Mouse (Mus musculus): Measurements from ENCODE around the gene Myo16. TPM values are rescaled to one million over a fixed set of nuclear protein-coding genes. Genes with fewer than 3 reads are reported as not detected.

The Myo16 gene
- polyA plus RNA-seq, 1 experiment from 2014 or later = 0.67 TPM

- no peak overlapping the region for H3K27ac ChIP-seq
- H3K4me1 ChIP-seq = no peaks in the 10 kb centered on the region
- H3K9ac ChIP-seq = no peak overlapping the region
- no peak for ATAC-seq (ENCODE audit: borderline replicate concordance, extremely low read depth, low FRiP score, low TSS enrichment)
- WGBS = 63% methylated on average over 2 of the region's 2 CpGs
- no peaks in the 10 kb centered on the region for H3K36me3 ChIP-seq
- no peaks in the 10 kb centered on the region for H3K27me3 ChIP-seq
- H3K9me3 ChIP-seq = no peaks in the 10 kb centered on the region
- H3K4me2 ChIP-seq = no peak overlapping the region
- no peak overlapping the region for H3K4me3 ChIP-seq
Measured at GRCm38 (mm10) chr8:10394506-10394905, 240.8 kb downstream of the Myo16 start.

- ATAC-seq (ENCODE audit: borderline replicate concordance, extremely low read depth, low FRiP score, low TSS enrichment) = no peak
- H3K9ac ChIP-seq = no peak overlapping the region
- no peaks in the 10 kb centered on the region for H3K4me1 ChIP-seq
- H3K27me3 ChIP-seq = no peaks in the 10 kb centered on the region
- no peaks in the 10 kb centered on the region for H3K9me3 ChIP-seq
- WGBS = 61% methylated on average over 7 of the region's 7 CpGs
- H3K27ac ChIP-seq = no peak overlapping the region
- no peaks in the 10 kb centered on the region for H3K36me3 ChIP-seq
- H3K4me2 ChIP-seq = no peak overlapping the region
- H3K4me3 ChIP-seq = no peak overlapping the region
Measured at GRCm38 (mm10) chr8:10395146-10395545, 241.4 kb downstream of the Myo16 start.

- H3K27ac ChIP-seq = no peak overlapping the region
- no peak overlapping the region for H3K4me3 ChIP-seq
- no peaks in the 10 kb centered on the region for H3K36me3 ChIP-seq
- no peaks in the 10 kb centered on the region for H3K9me3 ChIP-seq
- no peak overlapping the region for H3K4me2 ChIP-seq
- 7% methylated on average over 4 of the region's 4 CpGs for WGBS
- H3K27me3 ChIP-seq = no peaks in the 10 kb centered on the region; the same call in 1 of the 2 replicates
- no peak overlapping the region for H3K9ac ChIP-seq
- ATAC-seq (ENCODE audit: borderline replicate concordance, extremely low read depth, low FRiP score, low TSS enrichment) = no peak
- H3K4me1 ChIP-seq = no peaks in the 10 kb centered on the region
Measured at GRCm38 (mm10) chr8:10402606-10403005, 248.9 kb downstream of the Myo16 start.

- no peaks in the 10 kb centered on the region; the same call in 1 of the 2 replicates for H3K27me3 ChIP-seq
- no peaks in the 10 kb centered on the region for H3K4me1 ChIP-seq
- 27% methylated on average over 8 of the region's 8 CpGs for WGBS
- no peak for ATAC-seq (ENCODE audit: borderline replicate concordance, extremely low read depth, low FRiP score, low TSS enrichment)
- H3K4me2 ChIP-seq = no peak overlapping the region
- H3K9me3 ChIP-seq = no peaks in the 10 kb centered on the region
- no peak overlapping the region for H3K27ac ChIP-seq
- no peak overlapping the region for H3K9ac ChIP-seq
- no peaks in the 10 kb centered on the region for H3K36me3 ChIP-seq
- H3K4me3 ChIP-seq = no peak overlapping the region
Measured at GRCm38 (mm10) chr8:10405469-10405868, 251.8 kb downstream of the Myo16 start.

- no peak overlapping the region for H3K4me2 ChIP-seq
- 84% methylated on average over 9 of the region's 9 CpGs for WGBS
Measured at GRCm38 (mm10) chr8:10409043-10409442, 255.3 kb downstream of the Myo16 start.

GRCm38 (mm10) chr8:10411511-10411910 is 257.8 kb downstream of the Myo16 start:
- Histone ChIP-seq H3K4me2 (no peak overlapping the region), H3K4me3 (no peak overlapping the region), H3K9ac (no peak overlapping the region), H3K27me3 (no peaks in the 10 kb centered on the region), H3K4me1 (peaks cover 4% of the 10 kb centered on the region; the same call in 1 of the 2 replicates), H3K9me3 (no peaks in the 10 kb centered on the region), H3K36me3 (no peaks in the 10 kb centered on the region), H3K27ac (no peak overlapping the region)
- WGBS = 69% methylated on average over 4 of the region's 4 CpGs
- no peak for ATAC-seq (ENCODE audit: borderline replicate concordance, extremely low read depth, low FRiP score, low TSS enrichment)

More at GRCm38 (mm10) chr8:10409043-10409442, 255.3 kb downstream of the Myo16 start:
- H3K4me1 ChIP-seq = no peaks in the 10 kb centered on the region
- H3K9ac ChIP-seq = no peak overlapping the region
- no peaks in the 10 kb centered on the region for H3K9me3 ChIP-seq
- ATAC-seq (ENCODE audit: borderline replicate concordance, extremely low read depth, low FRiP score, low TSS enrichment) = no peak
- H3K27me3 ChIP-seq = no peaks in the 10 kb centered on the region
- H3K36me3 ChIP-seq = no peaks in the 10 kb centered on the region
- no peak overlapping the region for H3K27ac ChIP-seq
- no peak overlapping the region for H3K4me3 ChIP-seq

GRCm38 (mm10) chr8:10413881-10414280 is 260.2 kb downstream of the Myo16 start:
- Histone ChIP-seq H3K4me3 (no peak overlapping the region), H3K4me1 (peaks cover 4% of the 10 kb centered on the region; the same call in 1 of the 2 replicates), H3K36me3 (no peaks in the 10 kb centered on the region), H3K9ac (no peak overlapping the region), H3K4me2 (no peak overlapping the region), H3K27me3 (no peaks in the 10 kb centered on the region), H3K9me3 (no peaks in the 10 kb centered on the region), H3K27ac (no peak overlapping the region)
- no peak for ATAC-seq (ENCODE audit: borderline replicate concordance, extremely low read depth, low FRiP score, low TSS enrichment)
- WGBS = 84% methylated on average over 8 of the region's 8 CpGs

- H3K9ac ChIP-seq = no peak overlapping the region
- WGBS = 18% methylated on average over 6 of the region's 6 CpGs
- no peak overlapping the region for H3K4me3 ChIP-seq
- no peaks in the 10 kb centered on the region for H3K9me3 ChIP-seq
- H3K4me1 ChIP-seq = peaks cover 4% of the 10 kb centered on the region; the same call in 1 of the 2 replicates
- no peak overlapping the region for H3K4me2 ChIP-seq
- H3K27me3 ChIP-seq = no peaks in the 10 kb centered on the region
- no peak for ATAC-seq (ENCODE audit: borderline replicate concordance, extremely low read depth, low FRiP score, low TSS enrichment)
- H3K36me3 ChIP-seq = no peaks in the 10 kb centered on the region
- no peak overlapping the region for H3K27ac ChIP-seq
Measured at GRCm38 (mm10) chr8:10414684-10415212, 261.0 kb downstream of the Myo16 start.

GRCm38 (mm10) chr8:10415288-10415687 is 261.6 kb downstream of the Myo16 start:
- no peaks in the 10 kb centered on the region for H3K36me3 ChIP-seq
- no peaks in the 10 kb centered on the region for H3K27me3 ChIP-seq
- no peak overlapping the region for H3K27ac ChIP-seq
- 29% methylated on average over 7 of the region's 7 CpGs for WGBS
- no peaks in the 10 kb centered on the region for H3K9me3 ChIP-seq
- peaks cover 4% of the 10 kb centered on the region; the same call in 1 of the 2 replicates for H3K4me1 ChIP-seq
- H3K4me2 ChIP-seq = no peak overlapping the region
- H3K4me3 ChIP-seq = no peak overlapping the region
- no peak for ATAC-seq (ENCODE audit: borderline replicate concordance, extremely low read depth, low FRiP score, low TSS enrichment)
- H3K9ac ChIP-seq = no peak overlapping the region

- no peaks in the 10 kb centered on the region for H3K36me3 ChIP-seq
- ATAC-seq (ENCODE audit: borderline replicate concordance, extremely low read depth, low FRiP score, low TSS enrichment) = no peak
- H3K27me3 ChIP-seq = no peaks in the 10 kb centered on the region
- H3K4me1 ChIP-seq = peaks cover 4% of the 10 kb centered on the region; the same call in 1 of the 2 replicates
- no peak overlapping the region for H3K4me3 ChIP-seq
- H3K27ac ChIP-seq = no peak overlapping the region
- 71% methylated on average over 9 of the region's 9 CpGs for WGBS
- no peaks in the 10 kb centered on the region for H3K9me3 ChIP-seq
- H3K4me2 ChIP-seq = no peak overlapping the region
- H3K9ac ChIP-seq = no peak overlapping the region
Measured at GRCm38 (mm10) chr8:10415885-10416284, 262.2 kb downstream of the Myo16 start.

- Histone ChIP-seq H3K27me3 (no peaks in the 10 kb centered on the region), H3K9me3 (no peaks in the 10 kb centered on the region), H3K27ac (no peak overlapping the region), H3K4me2 (no peak overlapping the region), H3K4me1 (peaks cover 4% of the 10 kb centered on the region; the same call in 1 of the 2 replicates), H3K4me3 (no peak overlapping the region), H3K36me3 (no peaks in the 10 kb centered on the region), H3K9ac (no peak overlapping the region)
- no peak for ATAC-seq (ENCODE audit: borderline replicate concordance, extremely low read depth, low FRiP score, low TSS enrichment)
- 65% methylated on average over 12 of the region's 12 CpGs for WGBS
Measured at GRCm38 (mm10) chr8:10416806-10417205, 263.1 kb downstream of the Myo16 start.

GRCm38 (mm10) chr8:10417281-10417680 is 263.6 kb downstream of the Myo16 start:
- H3K9me3 ChIP-seq = no peaks in the 10 kb centered on the region
- no peak overlapping the region for H3K27ac ChIP-seq
- no peaks in the 10 kb centered on the region for H3K36me3 ChIP-seq
- no peak overlapping the region for H3K4me2 ChIP-seq
- no peak overlapping the region for H3K9ac ChIP-seq
- no peaks in the 10 kb centered on the region for H3K27me3 ChIP-seq
- H3K4me3 ChIP-seq = no peak overlapping the region
- peaks cover 4% of the 10 kb centered on the region; the same call in 1 of the 2 replicates for H3K4me1 ChIP-seq
- no peak for ATAC-seq (ENCODE audit: borderline replicate concordance, extremely low read depth, low FRiP score, low TSS enrichment)
- 84% methylated on average over 6 of the region's 6 CpGs for WGBS

- Histone ChIP-seq H3K9me3 (no peaks in the 10 kb centered on the region), H3K36me3 (no peaks in the 10 kb centered on the region), H3K27ac (no peak overlapping the region), H3K4me3 (no peak overlapping the region), H3K4me2 (no peak overlapping the region), H3K9ac (no peak overlapping the region), H3K27me3 (no peaks in the 10 kb centered on the region), H3K4me1 (peaks cover 4% of the 10 kb centered on the region; the same call in 1 of the 2 replicates)
- ATAC-seq (ENCODE audit: borderline replicate concordance, extremely low read depth, low FRiP score, low TSS enrichment) = no peak
- 83% methylated on average over 8 of the region's 8 CpGs for WGBS
Measured at GRCm38 (mm10) chr8:10418013-10418412, 264.3 kb downstream of the Myo16 start.

Data from lung, embryonic 15.5 days (tissue).